Mouse (Mus musculus) G1E (cell line): ENCODE measurements at regions not wholly inside any gene's neighbourhood (a gene's known extent, or its start where the extent isn't known, plus 50 kb on each side); places are given as distances from the start of the nearest gene placed in this dataset.

ENCODE experiments used
- CTCF ChIP-seq: IDR thresholded peaks from 2 replicates; pipeline ENCODE4 v1.5.1; 2012; ENCODE audit warnings: low read depth, low read length, inconsistent platforms, mixed read lengths
- GATA1 ChIP-seq: IDR thresholded peaks from 2 replicates; pipeline ENCODE4 v1.6.1; 2012; ENCODE audit warnings: borderline replicate concordance, low read length, inconsistent platforms, mixed read lengths
- TAL1 ChIP-seq: conservative IDR thresholded peaks from 2 replicates; pipeline ENCODE4 v1.6.1; 2012; ENCODE audit warnings: low read depth, low read length, inconsistent platforms, mixed read lengths

- TF ChIP-seq CTCF (no peak), GATA1 (no peak), TAL1 (no peak)
Measured at GRCm38 (mm10) chr3:130903329-130903728, 173.1 kb upstream of the Rpl34 start.
